Comparison of ENCODE assay signal across 18 mouse cellular contexts in the genomic region with DNA sequence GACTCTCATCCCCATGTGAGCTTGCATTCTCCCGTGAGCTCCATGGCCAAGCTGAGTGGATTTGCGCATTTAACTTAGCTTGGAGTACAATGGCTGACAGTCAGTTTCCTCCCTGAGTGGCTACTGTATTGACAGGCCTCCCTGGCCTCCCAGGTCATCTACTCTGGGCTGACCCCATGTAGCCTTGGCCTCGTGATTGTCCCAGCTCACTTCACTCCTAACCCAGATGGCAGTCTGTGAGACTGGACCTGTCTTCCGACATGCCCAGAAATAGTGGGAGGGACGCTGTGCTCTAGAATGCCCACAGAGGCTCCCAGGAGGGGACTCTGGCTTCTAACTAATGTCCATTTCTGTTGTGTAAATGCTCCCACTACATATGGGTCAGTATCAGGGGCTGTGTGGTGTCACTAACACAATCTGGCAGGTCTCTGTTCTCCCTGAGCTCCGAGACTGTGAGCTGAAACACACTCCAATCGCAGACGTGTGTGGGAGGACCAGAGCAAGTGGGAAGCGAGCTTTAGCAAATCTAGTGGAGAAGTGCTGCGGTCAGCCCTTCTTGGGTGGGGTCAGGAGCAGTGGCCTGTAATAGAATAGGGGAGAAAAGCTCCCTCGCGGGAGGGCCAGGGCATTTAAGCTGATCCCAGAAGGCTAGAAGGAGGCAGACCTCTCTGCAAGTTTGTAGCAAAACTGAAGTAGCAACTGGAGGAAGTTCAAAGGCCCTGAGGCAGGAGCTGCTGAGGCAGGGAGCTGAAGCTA. TPM values are rescaled to one million over a fixed set of nuclear protein-coding genes. Genes with fewer than 3 reads are reported as not detected.
"Had no signal": no experiment of that assay in that cellular context is flagged by ENCODE, and none has a peak within 500 bp of the region (broad histone marks: within the 10 kb centered on the region; RNA-seq: fewer than 3 reads in every experiment).

No protein-coding gene starts in this region.

- H3K27ac ChIP-seq: limb, embryonic 10.5 days; limb, embryonic 13.5 days; liver, embryonic 14.5 days; neural tube, embryonic 12.5 days; neural tube, embryonic 15.5 days had no signal

- H3K9ac ChIP-seq: limb, embryonic 13.5 days; liver, embryonic 14.5 days; liver, postnatal 0 days; lung, embryonic 14.5 days; neural tube, embryonic 12.5 days; neural tube, embryonic 15.5 days had no signal

- DNase-seq: kidney, adult 18-20 months; kidney, adult 9 months; kidney, postnatal 14 days; kidney, postnatal 4 days; liver, postnatal 0 days; lung, embryonic 14.5 days; midbrain, embryonic 14.5 days; right cerebral cortex, adult 18-20 months; right cerebral cortex, postnatal 14 days; right cerebral cortex, postnatal 4 days; thymus, postnatal 25 days had no signal

- H3K36me3 ChIP-seq: limb, embryonic 10.5 days; limb, embryonic 13.5 days; neural tube, embryonic 12.5 days; neural tube, embryonic 15.5 days had no signal

- H3K4me3 ChIP-seq: limb, embryonic 10.5 days; limb, embryonic 13.5 days; neural tube, embryonic 12.5 days; neural tube, embryonic 15.5 days had no signal

- H3K27me3 ChIP-seq: limb, embryonic 13.5 days; neural tube, embryonic 12.5 days; neural tube, embryonic 15.5 days had no signal

- H3K4me1 ChIP-seq: neural tube, embryonic 15.5 days had no signal

RNA-seq across cellular contexts. Expression of gene Efcab9, which starts 28.3 kb away (rescaled TPM):
- total RNA-seq: megakaryocyte-erythroid progenitor cell, adult 5-6 weeks; midbrain, postnatal 0 days had no signal
- polyA plus RNA-seq: midbrain, embryonic 14.5 days; midbrain, postnatal 0 days; neural tube, embryonic 15.5 days had no signal
